Mouse (Mus musculus) olfactory bulb, adult 2 months (tissue): ENCODE measurements around the gene Kif19a. TPM values are rescaled to one million over a fixed set of nuclear protein-coding genes. Genes with fewer than 3 reads are reported as not detected.

Source experiments
- H3K27ac ChIP-seq: fragments of 200-500 bp; 2 replicates; pipeline ENCODE4 v1.5.1; 2012; ENCODE audit warnings: low read depth, low read length; ENCODE audit not compliant: insufficient read depth
- H3K4me1 ChIP-seq: fragments of 200-500 bp; 2 replicates; pipeline ENCODE4 v1.6.1; 2012; ENCODE audit warnings: low read length; ENCODE audit not compliant: control insufficient read depth, insufficient read depth
- H3K4me3 ChIP-seq: fragments of 200-500 bp; 2 replicates; pipeline ENCODE4 v1.5.1; 2012; ENCODE audit warnings: mild to moderate bottlenecking, low read depth, low read length, moderate library complexity; ENCODE audit not compliant: insufficient read depth
- CTCF ChIP-seq: fragments of 200-500 bp; IDR thresholded peaks from 2 replicates; pipeline ENCODE4 v1.5.1; 2012; ENCODE audit warnings: low read depth, mild to moderate bottlenecking, low read length, moderate library complexity; ENCODE audit not compliant: insufficient read depth
- POLR2A ChIP-seq: fragments of 200-500 bp; IDR thresholded peaks from 2 replicates; pipeline ENCODE4 v1.6.1; 2012; ENCODE audit warnings: mild to moderate bottlenecking, low read depth, low read length, moderate library complexity; ENCODE audit not compliant: insufficient read depth
- WGBS: fragments of 180-500 bp; shearing (Covaris S2); methylation state at CpG from one replicate; pipeline ENCODE4 v1.1.7; 2018; 5-methylcytosine and 5-hydroxymethylcytosine counted together
- polyA plus RNA-seq: library from polyadenylated mRNA; stranded (reverse); fragments of >200 nt; gene quantifications from 2 replicates; pipeline ENCODE4 v1.2.4, GENCODE M21; 2012; ENCODE audit warnings: low replicate concordance; ENCODE audit not compliant: missing spikeins, insufficient read depth, insufficient read length

The Kif19a gene
- polyA plus RNA-seq, 1 experiment, result not detected

GRCm38 (mm10) chr11:114728333-114728732, 36.9 kb upstream of the Kif19a start:
- no peak overlapping the region for H3K27ac ChIP-seq
- no peak for TF ChIP-seq POLR2A
- no peak for TF ChIP-seq CTCF
- H3K4me3 ChIP-seq, result no peak overlapping the region
- WGBS, result 61% methylated on average over 5 of the region's 5 CpGs
- H3K4me1 ChIP-seq, result peaks cover 25% of the 10 kb centered on the region

- TF ChIP-seq POLR2A, result no peak
- no peak for TF ChIP-seq CTCF
- Histone ChIP-seq H3K4me1 (peaks cover 25% of the 10 kb centered on the region), H3K27ac (no peak overlapping the region), H3K4me3 (no peak overlapping the region)
- WGBS, result 62% methylated on average over 6 of the region's 6 CpGs
Observed at GRCm38 (mm10) chr11:114729832-114730363, 35.3 kb upstream of the Kif19a start.

GRCm38 (mm10) chr11:114731711-114732110, 33.5 kb upstream of the Kif19a start:
- H3K27ac ChIP-seq, result no peak overlapping the region
- no peak for TF ChIP-seq POLR2A
- TF ChIP-seq CTCF, result no peak
- WGBS, result 79% methylated on average over 4 of the region's 4 CpGs
- peaks cover 22% of the 10 kb centered on the region for H3K4me1 ChIP-seq
- no peak overlapping the region for H3K4me3 ChIP-seq

- Histone ChIP-seq H3K27ac (no peak overlapping the region), H3K4me3 (no peak overlapping the region), H3K4me1 (peaks cover 13% of the 10 kb centered on the region)
- no peak for TF ChIP-seq POLR2A
- no peak for TF ChIP-seq CTCF
- 87% methylated on average over 22 of the region's 22 CpGs for WGBS
Observed at GRCm38 (mm10) chr11:114732890-114733289, 32.3 kb upstream of the Kif19a start.

- Histone ChIP-seq H3K4me3 (no peak overlapping the region), H3K4me1 (no peaks in the 10 kb centered on the region; the same call in 1 of the 2 replicates), H3K27ac (no peak overlapping the region)
- WGBS, result 75% methylated on average over 2 of the region's 2 CpGs
- TF ChIP-seq POLR2A (no peak), CTCF (no peak)
Observed at GRCm38 (mm10) chr11:114736111-114736510, 29.1 kb upstream of the Kif19a start.

GRCm38 (mm10) chr11:114736913-114737624, 28.1 kb upstream of the Kif19a start:
- 21% methylated on average over 11 of the region's 11 CpGs for WGBS
- Histone ChIP-seq H3K4me3 (no peak overlapping the region), H3K27ac (no peak overlapping the region), H3K4me1 (no peaks in the 10 kb centered on the region; the same call in 1 of the 2 replicates)
- no peak for TF ChIP-seq CTCF
- TF ChIP-seq POLR2A, result no peak

GRCm38 (mm10) chr11:114740598-114740997, 24.6 kb upstream of the Kif19a start:
- no peak overlapping the region for H3K4me3 ChIP-seq
- WGBS, result 44% methylated on average over 10 of the region's 10 CpGs
- no peak overlapping the region for H3K27ac ChIP-seq
- TF ChIP-seq CTCF (no peak), POLR2A (no peak)
- peaks cover 4% of the 10 kb centered on the region for H3K4me1 ChIP-seq

- Histone ChIP-seq H3K27ac (no peak overlapping the region), H3K4me1 (peaks cover 4% of the 10 kb centered on the region), H3K4me3 (no peak overlapping the region)
- TF ChIP-seq POLR2A (no peak), CTCF (no peak)
- 51% methylated on average over 6 of the region's 6 CpGs for WGBS
Observed at GRCm38 (mm10) chr11:114741451-114741850, 23.7 kb upstream of the Kif19a start.

- no peak overlapping the region for H3K4me3 ChIP-seq
- no peak for TF ChIP-seq POLR2A
- peak; percentile 94 for TF ChIP-seq CTCF
- WGBS, result 1% methylated on average over 12 of the region's 12 CpGs
Observed at GRCm38 (mm10) chr11:114745134-114745533, 20.1 kb upstream of the Kif19a start.

More at GRCm38 (mm10) chr11:114745134-114745533, 20.1 kb upstream of the Kif19a start:
- Histone ChIP-seq H3K4me1 (peaks cover 4% of the 10 kb centered on the region), H3K27ac (no peak overlapping the region)
